Mouse (Mus musculus) megakaryocyte, embryonic 14.5 days (primary cell): Measurements from ENCODE around the gene Lekr1.

Experiments used
- FLI1 ChIP-seq: IDR thresholded peaks from 2 replicates; pipeline ENCODE4 v1.6.1; 2012; ENCODE audit warnings: low read length, inconsistent platforms, mixed read lengths
- GATA1 ChIP-seq: IDR thresholded peaks from 3 replicates; pipeline ENCODE4 v1.6.1; 2012; ENCODE audit warnings: mixed read lengths, low read length, inconsistent platforms, borderline replicate concordance

DNA sequence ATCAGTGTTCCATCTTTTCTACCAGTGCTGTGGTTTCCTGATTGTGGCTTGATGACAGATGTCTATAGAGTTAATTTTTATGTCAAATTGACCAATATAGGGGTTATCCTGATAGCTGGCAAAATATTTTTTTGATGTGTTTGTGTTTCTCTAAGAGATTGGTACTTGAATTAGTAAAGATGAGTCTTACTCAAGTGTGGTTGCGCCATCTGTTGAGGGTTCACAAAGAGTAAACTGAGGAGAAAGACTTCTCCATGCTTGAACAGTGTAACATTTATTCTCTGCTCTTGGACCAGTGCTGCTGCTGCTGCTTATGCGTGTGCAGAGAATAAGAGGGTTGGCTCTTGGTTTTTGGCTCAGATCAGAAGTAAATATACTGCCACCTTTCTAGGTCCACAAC lies 24.8 kb downstream of the Lekr1 start:
- TF ChIP-seq GATA1 (no peak), FLI1 (no peak)
